Comparison of ENCODE assay signal across 9 mouse cellular contexts in the genomic region with DNA sequence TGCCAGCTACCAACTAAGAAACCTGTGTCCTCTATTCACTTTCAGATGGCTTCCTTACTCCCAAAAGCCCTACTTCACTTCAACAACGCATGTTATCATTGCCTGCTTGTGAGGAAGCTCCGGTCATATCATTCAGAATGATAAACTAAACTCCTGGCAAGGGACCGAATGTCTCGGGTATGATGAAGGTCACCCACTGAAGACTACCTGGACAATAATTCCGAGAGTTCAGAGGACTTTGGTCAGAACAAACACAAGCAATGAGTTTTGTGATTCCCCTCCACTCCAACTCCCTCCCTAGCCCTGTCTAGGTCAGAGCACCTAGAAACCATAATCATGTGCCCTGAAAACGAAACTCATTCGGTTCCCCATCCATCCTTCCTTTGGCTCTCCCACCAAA. TPM values are rescaled to one million over a fixed set of nuclear protein-coding genes. Genes with fewer than 3 reads are reported as not detected.
DNase-seq lines count a peak whose midpoint lies in the region; ATAC-seq and TF ChIP-seq lines count a peak whose summit lies in the region.
"Had no signal": no experiment of that assay in that cellular context is flagged by ENCODE, and none has a peak within 500 bp of the region (broad histone marks: within the 10 kb centered on the region; RNA-seq: fewer than 3 reads in every experiment).

No protein-coding gene starts in this region.

- H3K4me2 ChIP-seq in forebrain, embryonic 11.5 days (ENCODE audit: low read depth, low read length, severe bottlenecking) = no peak overlapping the region
- peak overlapping the region; percentile 85 for H3K4me2 ChIP-seq in intestine, embryonic 15.5 days (replicated peaks)
- no peak overlapping the region for H3K4me2 ChIP-seq in midbrain, embryonic 16.5 days (ENCODE audit: low read length)

- no peak for TF ChIP-seq POLR2A in liver, adult 2 months (IDR thresholded peaks at IDR 0.05; ENCODE audit: extremely low read depth, insufficient read depth, low read length)
- no peak for TF ChIP-seq POLR2A in cerebellum, adult 2 months (IDR thresholded peaks at IDR 0.05; ENCODE audit: borderline replicate concordance, insufficient read depth, low read length)

- ATAC-seq in forebrain, embryonic 11.5 days (replicated peaks; ENCODE audit: low FRiP score) = no peak
- ATAC-seq in intestine, embryonic 15.5 days = no peak
- no peak for ATAC-seq in midbrain, embryonic 16.5 days

- H3K4me1 ChIP-seq in liver, adult 2 months (ENCODE audit: control insufficient read depth, insufficient read depth, low read length) = peaks cover 33% of the 10 kb centered on the region
- no peaks in the 10 kb centered on the region for H3K4me1 ChIP-seq in forebrain, embryonic 11.5 days (replicated peaks; ENCODE audit: control insufficient read depth, insufficient read depth, low read length)
- H3K4me1 ChIP-seq in intestine, embryonic 15.5 days (replicated peaks) = peaks cover 13% of the 10 kb centered on the region
- H3K4me1 ChIP-seq in midbrain, embryonic 16.5 days (ENCODE audit: control insufficient read depth, insufficient read depth, low read length) = peaks cover 4% of the 10 kb centered on the region; the same call in 1 of the 2 replicates
- H3K4me1 ChIP-seq in cerebellum, adult 2 months (ENCODE audit: control insufficient read depth, insufficient read depth, low read length) = no peaks in the 10 kb centered on the region

- no peaks in the 10 kb centered on the region for H3K9me3 ChIP-seq in forebrain, embryonic 11.5 days (ENCODE audit: control insufficient read depth, low read length)
- no peaks in the 10 kb centered on the region for H3K9me3 ChIP-seq in intestine, embryonic 15.5 days
- no peaks in the 10 kb centered on the region for H3K9me3 ChIP-seq in midbrain, embryonic 16.5 days (replicated peaks; ENCODE audit: control insufficient read depth, low read length, poor library complexity, severe bottlenecking)

- peak overlapping the region; percentile 99 for H3K27ac ChIP-seq in liver, adult 2 months (replicated peaks; ENCODE audit: insufficient read depth, low read depth, low read length)
- H3K27ac ChIP-seq in forebrain, embryonic 11.5 days (ENCODE audit: low read depth, low read length) = no peak overlapping the region
- no peak overlapping the region for H3K27ac ChIP-seq in intestine, embryonic 15.5 days
- no peak overlapping the region for H3K27ac ChIP-seq in midbrain, embryonic 16.5 days (ENCODE audit: low read length)
- no peak overlapping the region for H3K27ac ChIP-seq in cerebellum, adult 2 months (ENCODE audit: insufficient read depth, low read length)

- peaks cover 5% of the 10 kb centered on the region; the same call in 1 of the 2 replicates for H3K36me3 ChIP-seq in liver, adult 2 months (ENCODE audit: control insufficient read depth, insufficient read depth, low read length)
- H3K36me3 ChIP-seq in forebrain, embryonic 11.5 days (ENCODE audit: control insufficient read depth, insufficient read depth, low read length) = no peaks in the 10 kb centered on the region
- H3K36me3 ChIP-seq in intestine, embryonic 15.5 days = no peaks in the 10 kb centered on the region
- H3K36me3 ChIP-seq in midbrain, embryonic 16.5 days (ENCODE audit: control insufficient read depth, insufficient read depth, low read length) = no peaks in the 10 kb centered on the region

- no peaks in the 10 kb centered on the region for H3K27me3 ChIP-seq in liver, adult 2 months (ENCODE audit: control insufficient read depth, insufficient read depth, low read length)
- H3K27me3 ChIP-seq in forebrain, embryonic 11.5 days (ENCODE audit: control insufficient read depth, insufficient read depth, low read length) = peaks cover 28% of the 10 kb centered on the region
- H3K27me3 ChIP-seq in intestine, embryonic 15.5 days (replicated peaks) = peaks cover 21% of the 10 kb centered on the region
- peaks cover 31% of the 10 kb centered on the region for H3K27me3 ChIP-seq in midbrain, embryonic 16.5 days (ENCODE audit: control insufficient read depth, insufficient read depth, low read depth, low read length)
- H3K27me3 ChIP-seq in cerebellum, adult 2 months (ENCODE audit: control insufficient read depth, insufficient read depth, low read length) = peaks cover 2% of the 10 kb centered on the region; the same call in 1 of the 2 replicates

- H3K4me3 ChIP-seq in liver, adult 2 months (ENCODE audit: insufficient read depth, low read depth, low read length) = peak overlapping the region; percentile 95
- peak overlapping the region; percentile 39; the same call in 1 of the 2 replicates for H3K4me3 ChIP-seq in forebrain, embryonic 11.5 days (ENCODE audit: low read depth, low read length)
- H3K4me3 ChIP-seq in intestine, embryonic 15.5 days (replicated peaks) = peak overlapping the region; percentile 59
- H3K4me3 ChIP-seq in midbrain, embryonic 16.5 days (ENCODE audit: low read depth, low read length) = peak overlapping the region; percentile 4; the same call in 1 of the 2 replicates
- no peak overlapping the region for H3K4me3 ChIP-seq in cerebellum, adult 2 months (replicated peaks; ENCODE audit: insufficient read depth, low read depth, low read length)

- 9% methylated on average over 7 of the region's 7 CpGs for WGBS in liver, adult 2 months
- WGBS in forebrain, embryonic 11.5 days = 68% methylated on average over 7 of the region's 7 CpGs
- WGBS in intestine, embryonic 15.5 days = 56% methylated on average over 7 of the region's 7 CpGs
- WGBS in midbrain, embryonic 16.5 days = 67% methylated on average over 7 of the region's 7 CpGs
- 79% methylated on average over 7 of the region's 7 CpGs for WGBS in cerebellum, adult 2 months

- H3K79me2 ChIP-seq in liver, adult 2 months (ENCODE audit: control insufficient read depth, insufficient read depth, low read length) = peaks cover 44% of the 10 kb centered on the region

- DNase-seq in liver, adult 2 months (ENCODE audit: extremely low read depth, low read depth, low spot score) = peak; percentile 89
- no peak for DNase-seq in liver
- DNase-seq in forebrain, embryonic 11.5 days (ENCODE audit: low spot score) = no peak
- DNase-seq in natural killer cell, adult 2 months (ENCODE audit: low spot score in 2 of 2) = no peak
- DNase-seq in gastrocnemius, postnatal 4 days (ENCODE audit: low spot score in 2 of 2) = no peak
- DNase-seq in cerebellum, adult 2 months = no peak
- DNase-seq: cerebellum, adult 11 months had no signal

- TF ChIP-seq CTCF in liver, adult 2 months (IDR thresholded peaks at IDR 0.05; ENCODE audit: low read depth, low read length) = no peak
- no peak for TF ChIP-seq CTCF in cerebellum, adult 2 months (IDR thresholded peaks at IDR 0.05; ENCODE audit: borderline replicate concordance, insufficient read depth, low read depth, low read length)

- peak overlapping the region; percentile 97 for H3K9ac ChIP-seq in liver, adult 2 months (ENCODE audit: low read depth, low read length)
- H3K9ac ChIP-seq in forebrain, embryonic 11.5 days (ENCODE audit: low read length) = no peak overlapping the region
- H3K9ac ChIP-seq in intestine, embryonic 15.5 days = peak overlapping the region; percentile 57
- H3K9ac ChIP-seq in midbrain, embryonic 16.5 days (ENCODE audit: low read depth, low read length) = no peak overlapping the region

RNA-seq across cellular contexts. Expression of gene C130074G19Rik, which starts 1.2 kb away (rescaled TPM):
- total RNA-seq in liver, adult 2 months (2014; rRNA removed) = 84.6 and 88.6 TPM in 2 replicates
- 56.3 and 68.3 TPM in 2 replicates for polyA plus RNA-seq in liver, adult 2 months (2012; rRNA removed)
- polyA plus RNA-seq in forebrain, embryonic 11.5 days (2014; fragmentation: Nextera tagmentation; extraction: Ambion mirVana) = 0.48 and 0.53 TPM in 2 replicates
- 2.3 and 2.7 TPM in 2 replicates for polyA plus RNA-seq in intestine, embryonic 15.5 days (2015; fragmentation: Nextera tagmentation; extraction: Ambion mirVana)
- polyA plus RNA-seq in midbrain, embryonic 16.5 days (2015; fragmentation: Nextera tagmentation; extraction: Ambion mirVana) = 0.83 and 0.87 TPM in 2 replicates
- total RNA-seq in gastrocnemius, postnatal 4 days (2021) = 10 to 100 TPM; 28.7 to 30.8 TPM
- polyA plus RNA-seq in cerebellum, adult 2 months (2012; rRNA removed) = 6.0 and 7.4 TPM in 2 replicates

RNA-seq across cellular contexts. Expression of gene Marc2, which starts 35.6 kb away (rescaled TPM):
- total RNA-seq in liver, adult 2 months (2014; rRNA removed) = 563 and 653 TPM in 2 replicates
- polyA plus RNA-seq in liver, adult 2 months (2012; rRNA removed) = 365 and 397 TPM in 2 replicates
- 89.7 and 96.4 TPM in 2 replicates for polyA plus RNA-seq in forebrain, embryonic 11.5 days (2014; fragmentation: Nextera tagmentation; extraction: Ambion mirVana)
- 361 and 402 TPM in 2 replicates for polyA plus RNA-seq in intestine, embryonic 15.5 days (2015; fragmentation: Nextera tagmentation; extraction: Ambion mirVana)
- polyA plus RNA-seq in midbrain, embryonic 16.5 days (2015; fragmentation: Nextera tagmentation; extraction: Ambion mirVana) = 97.6 and 97.7 TPM in 2 replicates
- 100 to 1,000 TPM; 187 to 191 TPM for total RNA-seq in gastrocnemius, postnatal 4 days (2021)
- polyA plus RNA-seq in cerebellum, adult 2 months (2012; rRNA removed) = 64.9 and 76.3 TPM in 2 replicates

Comparison
In these comparisons a context has a peak if more than half of its experiments do, and no peak if none do; other contexts are left out.
1. H3K9ac ChIP-seq: peak in liver, adult 2 months (single experiment) and intestine, embryonic 15.5 days (single experiment); none in forebrain, embryonic 11.5 days (single experiment) and midbrain, embryonic 16.5 days (single experiment).